Mouse (Mus musculus) cortical plate, adult 2 months (tissue): ENCODE measurements around the gene Il6st.

Experiments
- CTCF ChIP-seq: fragments of 200-500 bp; IDR thresholded peaks from 2 replicates; pipeline ENCODE4 v1.5.1; 2011; ENCODE audit warnings: mild to moderate bottlenecking, control low read depth, low read length; ENCODE audit not compliant: insufficient read depth; ENCODE audit errors: extremely low read depth
- POLR2A ChIP-seq: fragments of 200-500 bp; IDR thresholded peaks from 2 replicates; pipeline ENCODE4 v1.6.1; 2011; ENCODE audit warnings: mild to moderate bottlenecking, low read length, control low read depth; ENCODE audit not compliant: insufficient read depth; ENCODE audit errors: extremely low read depth

GRCm38 (mm10) chr13:112465585-112465984, 1.7 kb downstream of the Il6st start:
- TF ChIP-seq POLR2A (no peak), CTCF (no peak)
